Mouse (Mus musculus): ENCODE data around the gene Sapcd2. TPM values are rescaled to one million over a fixed set of nuclear protein-coding genes. Genes with fewer than 3 reads are reported as not detected.

The Sapcd2 gene
- polyA plus RNA-seq, 1 experiment from 2014 or later: 25.5 TPM

- Histone ChIP-seq H3K9me3 (no peaks in the 10 kb centered on the region), H3K27me3 (no peaks in the 10 kb centered on the region), H3K4me2 (replicated peaks) (peak overlapping the region; percentile 91), H3K27ac (no peak overlapping the region), H3K36me3 (peaks cover 35% of the 10 kb centered on the region), H3K9ac (replicated peaks) (peak overlapping the region; percentile 60), H3K4me1 (replicated peaks) (peaks cover 24% of the 10 kb centered on the region), H3K4me3 (replicated peaks) (peak overlapping the region; percentile 55)
- ATAC-seq: peak; percentile 38; the same call in 1 of the 2 replicates
- WGBS: 38% methylated on average over 18 of the region's 18 CpGs
Observed at GRCm38 (mm10) chr2:25355419-25356066, 16.6 kb upstream of the Sapcd2 start.

DNA sequence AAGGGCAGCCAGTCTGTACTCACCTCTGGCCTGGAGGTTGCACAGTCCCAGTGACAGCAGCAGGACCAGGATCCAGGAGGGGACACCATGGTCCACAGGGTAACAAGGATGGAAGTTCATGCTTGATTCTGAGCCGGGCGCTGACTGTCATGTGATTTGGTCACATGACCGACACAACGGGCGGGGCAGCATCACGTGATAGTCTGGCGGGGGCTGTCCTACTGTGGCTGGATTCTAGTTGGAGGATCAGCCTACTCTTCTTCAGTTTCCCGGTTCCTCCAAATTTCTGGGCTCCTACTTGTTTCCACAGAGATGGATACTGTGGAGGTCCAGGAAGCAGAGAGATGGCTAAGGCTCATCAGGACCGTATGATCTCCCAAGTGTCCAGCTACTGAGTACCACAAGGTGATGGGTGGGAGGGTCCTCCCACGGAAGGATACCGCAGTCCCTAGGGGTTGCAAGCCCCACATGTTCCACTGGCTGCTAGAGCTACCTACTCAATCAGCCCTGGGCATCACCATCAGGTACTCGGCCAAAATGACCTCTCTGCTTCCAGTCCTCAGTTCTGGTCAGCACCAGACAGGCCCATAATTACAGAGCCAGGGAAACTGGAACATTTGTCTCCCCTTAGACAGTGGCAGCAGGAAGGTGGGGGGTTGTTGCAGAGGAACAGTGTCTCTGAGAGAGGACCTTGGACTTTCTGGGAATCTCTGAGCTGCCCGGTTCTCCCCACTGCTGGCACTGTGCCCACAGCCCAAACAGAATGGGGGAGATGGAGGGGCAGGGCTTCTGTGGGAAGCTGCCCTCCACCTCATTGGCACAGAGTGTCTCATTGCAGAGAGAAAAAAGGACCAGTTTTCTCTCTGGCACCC, 15.7 kb upstream of the Sapcd2 start, which contains the start of gene Dpp7:
TSS of gene Dpp7 (minus strand) at position 152 of the 872 bp plus-strand sequence.
- peak within 1 kb of the TSS; percentile 55 for H3K4me3 ChIP-seq (replicated peaks)
- H3K27me3 ChIP-seq: no peaks in the 10 kb centered on the region
- H3K9ac ChIP-seq (replicated peaks): peak within 1 kb of the TSS; percentile 60
- peak within 1 kb of the TSS; percentile 91 for H3K4me2 ChIP-seq (replicated peaks)
- H3K9me3 ChIP-seq: no peaks in the 10 kb centered on the region
- H3K4me1 ChIP-seq (replicated peaks): peaks cover 24% of the 10 kb centered on the region
- peaks cover 26% of the 10 kb centered on the region for H3K36me3 ChIP-seq
- peak; percentile 87 for ATAC-seq
- 3% methylated on average over 13 of the region's 13 CpGs for WGBS
- H3K27ac ChIP-seq: no peak within 1 kb of the TSS

DNA sequence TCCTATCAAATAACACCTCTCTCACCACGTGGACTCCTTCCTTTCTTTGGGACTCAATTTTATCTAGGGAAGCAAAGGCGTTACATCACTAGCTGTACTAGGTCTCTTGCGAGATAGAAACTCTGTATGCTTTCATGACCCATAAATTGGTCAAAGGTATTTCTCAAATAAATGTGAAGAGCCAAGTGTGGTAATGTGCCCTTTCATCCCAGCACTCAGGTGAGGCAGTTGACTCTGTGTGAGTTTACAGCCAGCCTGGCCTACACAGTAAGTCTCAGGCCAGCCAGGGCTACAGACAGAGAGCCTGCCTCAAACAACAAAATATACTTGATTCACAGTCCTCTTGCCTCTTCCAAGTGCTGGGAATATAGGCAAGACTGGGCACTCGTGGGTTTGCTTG, 12.3 kb upstream of the Sapcd2 start:
- H3K27me3 ChIP-seq: peaks cover 19% of the 10 kb centered on the region
- H3K36me3 ChIP-seq: no peaks in the 10 kb centered on the region
- H3K4me1 ChIP-seq (replicated peaks): peaks cover 26% of the 10 kb centered on the region
- H3K27ac ChIP-seq: no peak overlapping the region
- no peak overlapping the region for H3K4me3 ChIP-seq (replicated peaks)
- H3K9ac ChIP-seq (replicated peaks): no peak overlapping the region
- no peak for ATAC-seq
- H3K9me3 ChIP-seq: no peaks in the 10 kb centered on the region
- 75% methylated on average over 4 of the region's 4 CpGs for WGBS
- H3K4me2 ChIP-seq (replicated peaks): no peak overlapping the region

- Histone ChIP-seq H3K4me3 (replicated peaks) (no peak overlapping the region), H3K36me3 (no peaks in the 10 kb centered on the region), H3K27ac (no peak overlapping the region), H3K4me1 (replicated peaks) (peaks cover 11% of the 10 kb centered on the region), H3K4me2 (replicated peaks) (no peak overlapping the region), H3K9me3 (no peaks in the 10 kb centered on the region), H3K9ac (replicated peaks) (no peak overlapping the region; the same call in 1 of the 2 replicates), H3K27me3 (peaks cover 48% of the 10 kb centered on the region)
- ATAC-seq: no peak
- WGBS: 65% methylated on average over 13 of the region's 13 CpGs
Observed at GRCm38 (mm10) chr2:25363478-25364178, 8.5 kb upstream of the Sapcd2 start.

DNA sequence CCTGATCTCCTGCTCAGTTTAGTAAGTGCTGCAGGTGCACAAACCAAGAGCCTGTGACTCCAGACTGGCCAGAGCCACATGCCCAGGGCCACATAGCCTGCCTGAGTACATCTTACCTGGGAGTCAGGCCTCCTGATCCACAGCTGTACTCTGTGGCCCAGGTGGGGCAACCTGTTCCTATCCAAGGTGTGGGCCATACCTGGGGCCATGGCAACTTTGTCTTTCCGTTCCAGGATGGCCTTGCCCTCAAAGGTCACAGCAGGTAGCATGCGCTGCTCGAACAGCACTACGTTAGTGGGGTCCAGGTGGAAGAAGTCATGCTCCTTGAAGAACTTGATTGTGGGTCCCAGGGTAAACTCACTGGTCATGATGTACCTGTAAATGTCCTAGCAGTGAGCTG, 7.8 kb upstream of the Sapcd2 start:
- no peak for ATAC-seq
- Histone ChIP-seq H3K9me3 (no peaks in the 10 kb centered on the region), H3K4me3 (replicated peaks) (no peak overlapping the region), H3K4me1 (replicated peaks) (peaks cover 11% of the 10 kb centered on the region), H3K27ac (no peak overlapping the region), H3K9ac (replicated peaks) (no peak overlapping the region), H3K36me3 (no peaks in the 10 kb centered on the region), H3K27me3 (peaks cover 52% of the 10 kb centered on the region), H3K4me2 (replicated peaks) (no peak overlapping the region; the same call in 1 of the 2 replicates)
- 84% methylated on average over 4 of the region's 4 CpGs for WGBS

GRCm38 (mm10) chr2:25364761-25365090, 7.4 kb upstream of the Sapcd2 start:
- H3K27ac ChIP-seq: no peak overlapping the region
- peak overlapping the region; percentile 54 for H3K4me3 ChIP-seq (replicated peaks)
- no peaks in the 10 kb centered on the region for H3K36me3 ChIP-seq
- 32% methylated on average over 9 of the region's 9 CpGs for WGBS
- peak overlapping the region; percentile 96 for H3K4me2 ChIP-seq (replicated peaks)
- peaks cover 11% of the 10 kb centered on the region for H3K4me1 ChIP-seq (replicated peaks)
- ATAC-seq: peak; percentile 45
- H3K9ac ChIP-seq (replicated peaks): peak overlapping the region; percentile 67; the same call in 1 of the 2 replicates
- no peaks in the 10 kb centered on the region for H3K9me3 ChIP-seq
- peaks cover 52% of the 10 kb centered on the region for H3K27me3 ChIP-seq

DNA sequence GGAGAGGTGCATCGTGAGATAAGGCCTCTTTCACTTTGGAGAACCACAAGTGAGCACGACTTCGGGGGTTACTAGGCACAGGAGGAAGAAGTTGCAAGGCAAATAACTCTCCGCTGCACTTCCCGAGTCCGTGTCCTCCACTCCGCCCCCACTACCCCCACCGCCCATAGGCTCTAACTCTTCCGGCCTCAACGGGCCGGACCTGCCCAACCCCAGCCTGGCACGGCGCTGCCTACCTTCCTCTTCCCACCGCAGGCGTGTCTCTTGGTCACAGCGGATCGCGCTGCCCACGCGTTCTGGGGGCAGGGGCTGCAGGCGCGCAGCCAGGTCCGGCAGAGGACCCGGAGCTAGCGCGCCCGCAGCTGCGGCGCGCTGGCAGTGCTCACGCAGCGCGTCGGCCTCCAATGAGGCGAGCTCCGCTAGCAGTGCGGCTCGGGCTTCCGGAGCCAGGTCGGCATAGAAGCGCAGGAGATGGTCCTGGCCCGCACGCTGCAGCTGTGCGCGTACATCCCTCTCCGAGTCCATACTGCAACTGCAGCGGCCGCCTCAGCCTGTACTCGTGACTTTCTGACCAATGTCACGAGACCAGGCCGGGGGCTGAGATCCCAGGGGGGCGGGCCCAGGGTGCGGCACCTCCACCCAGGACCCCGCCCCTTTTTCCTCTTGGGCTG, 6.9 kb upstream of the Sapcd2 start, which contains the start of gene Uap1l1:
TSS of gene Uap1l1 (minus strand) at position 592 of the 671 bp plus-strand sequence.
- H3K9me3 ChIP-seq: no peaks in the 10 kb centered on the region
- H3K36me3 ChIP-seq: no peaks in the 10 kb centered on the region
- peak within 1 kb of the TSS; percentile 25; the same call in 1 of the 2 replicates for H3K27ac ChIP-seq
- peak; percentile 87 for ATAC-seq
- H3K9ac ChIP-seq (replicated peaks): peak within 1 kb of the TSS; percentile 67
- peak within 1 kb of the TSS; percentile 54 for H3K4me3 ChIP-seq (replicated peaks)
- peaks cover 11% of the 10 kb centered on the region for H3K4me1 ChIP-seq (replicated peaks)
- H3K27me3 ChIP-seq: peaks cover 52% of the 10 kb centered on the region
- H3K4me2 ChIP-seq (replicated peaks): peak within 1 kb of the TSS; percentile 96
- WGBS: under 1% methylated on average over 54 of the region's 54 CpGs

DNA sequence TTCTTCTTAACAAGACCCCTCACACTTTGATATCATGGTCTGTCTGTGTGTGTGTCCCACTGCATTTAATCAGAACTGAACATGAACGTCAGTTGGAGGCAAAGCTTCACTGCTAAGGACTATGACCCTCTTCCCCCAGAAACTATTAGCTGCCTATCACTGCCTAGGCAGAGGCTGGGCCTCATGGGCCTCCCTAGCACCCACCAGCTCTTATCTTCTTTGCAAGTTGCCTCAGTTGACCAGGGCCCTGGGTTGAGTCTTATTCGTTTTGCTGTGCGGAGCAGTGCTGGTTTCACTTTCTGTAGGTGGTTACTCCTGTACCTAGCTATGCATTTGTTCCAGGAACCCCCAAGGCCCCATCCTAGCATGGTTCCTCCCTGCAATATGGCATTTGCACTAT, 2.1 kb upstream of the Sapcd2 start:
- no peak overlapping the region for H3K4me3 ChIP-seq (replicated peaks)
- WGBS: 89% methylated on average over 3 of the region's 3 CpGs
- ATAC-seq: no peak

DNA sequence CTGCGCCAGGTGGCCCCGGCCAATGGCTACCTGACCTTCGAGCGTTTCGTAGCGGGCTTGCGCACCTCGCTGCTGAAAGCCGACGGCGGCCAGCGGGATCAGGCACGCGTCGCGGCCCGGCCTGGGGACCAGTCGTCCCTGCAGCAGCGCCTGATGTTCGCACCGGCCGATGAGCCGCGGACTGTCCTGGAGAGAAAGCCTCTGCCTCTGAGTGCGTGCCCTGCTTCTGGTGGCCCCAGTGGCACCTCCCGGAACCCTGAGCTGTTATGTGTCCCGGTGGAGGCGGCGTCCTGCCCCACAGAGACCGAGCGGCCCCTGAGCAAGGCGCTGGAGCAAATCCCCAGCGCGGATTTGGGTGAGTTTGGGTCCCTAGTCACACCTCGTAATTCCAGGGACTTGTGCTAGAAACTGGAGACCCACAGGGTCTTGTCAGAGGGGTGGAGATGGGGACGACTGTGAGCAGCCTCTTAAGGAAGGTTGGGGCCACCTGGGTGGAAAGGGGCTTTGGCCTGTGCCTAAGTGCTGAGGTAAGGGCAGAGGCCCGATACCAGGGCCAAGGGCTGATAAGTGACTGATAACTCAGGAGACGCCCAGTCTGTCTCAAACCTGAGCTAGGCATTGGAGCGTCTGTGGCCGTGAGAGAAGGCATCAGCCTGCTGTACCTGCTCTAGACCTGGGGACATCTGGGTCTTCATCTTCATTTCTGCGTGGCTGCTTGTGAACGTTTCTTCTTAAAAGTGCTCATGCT, 697 bp downstream of the Sapcd2 start:
- H3K4me1 ChIP-seq (replicated peaks): peaks cover 28% of the 10 kb centered on the region
- 2% methylated on average over 42 of the region's 42 CpGs for WGBS
- peaks cover 23% of the 10 kb centered on the region for H3K27me3 ChIP-seq
- H3K4me3 ChIP-seq (replicated peaks): peak overlapping the region; percentile 70
- peak; percentile 24 for ATAC-seq
- peaks cover 19% of the 10 kb centered on the region; the same call in 1 of the 2 replicates for H3K36me3 ChIP-seq
- peak overlapping the region; percentile 74 for H3K9ac ChIP-seq (replicated peaks)
- peak overlapping the region; percentile 98 for H3K4me2 ChIP-seq (replicated peaks)
- no peaks in the 10 kb centered on the region for H3K9me3 ChIP-seq
- H3K27ac ChIP-seq: no peak overlapping the region

More for the DNA sequence above, 2.1 kb upstream of the Sapcd2 start:
- H3K36me3 ChIP-seq: 0 out of 2 replicates have a peak, but pooled peaks cover under 1% of the 10 kb centered on the region
- peaks cover 34% of the 10 kb centered on the region for H3K4me1 ChIP-seq (replicated peaks)
- peaks cover 45% of the 10 kb centered on the region for H3K27me3 ChIP-seq
- H3K4me2 ChIP-seq (replicated peaks): no peak overlapping the region
- no peak overlapping the region for H3K9ac ChIP-seq (replicated peaks)
- H3K9me3 ChIP-seq: no peaks in the 10 kb centered on the region
- no peak overlapping the region for H3K27ac ChIP-seq

GRCm38 (mm10) chr2:25373431-25373830, 1.3 kb downstream of the Sapcd2 start:
- Histone ChIP-seq H3K9ac (replicated peaks) (peak overlapping the region; percentile 74), H3K4me3 (replicated peaks) (peak overlapping the region; percentile 70), H3K27me3 (peaks cover 18% of the 10 kb centered on the region), H3K36me3 (peaks cover 25% of the 10 kb centered on the region; the same call in 1 of the 2 replicates), H3K4me2 (replicated peaks) (peak overlapping the region; percentile 98), H3K9me3 (no peaks in the 10 kb centered on the region), H3K4me1 (replicated peaks) (peaks cover 28% of the 10 kb centered on the region), H3K27ac (no peak overlapping the region)
- ATAC-seq: no peak
- WGBS: 12% methylated on average over 1 of the region's 2 CpGs

DNA sequence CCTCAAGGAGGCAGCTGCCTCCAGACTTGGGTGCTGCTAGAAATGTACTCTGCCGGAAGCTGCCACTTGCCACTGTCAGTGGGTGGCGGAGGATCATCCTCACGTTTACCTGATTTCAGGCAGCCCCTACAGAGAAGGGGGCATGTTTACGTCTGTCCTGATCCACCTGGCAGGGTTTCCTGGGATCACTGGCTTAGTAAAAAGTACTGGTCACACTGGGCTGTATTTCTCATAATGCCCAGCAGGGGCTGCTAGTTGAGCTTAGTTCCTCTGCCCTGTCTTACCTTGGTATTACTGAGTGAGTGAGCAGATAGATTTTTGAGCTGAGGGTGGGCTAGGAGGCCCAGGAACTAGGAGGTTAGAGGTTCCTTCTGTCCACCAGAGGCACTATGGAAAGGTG, 4.5 kb downstream of the Sapcd2 start:
- WGBS: 59% methylated on average over 4 of the region's 4 CpGs
- Histone ChIP-seq H3K4me1 (replicated peaks) (peaks cover 27% of the 10 kb centered on the region), H3K27me3 (peaks cover 11% of the 10 kb centered on the region; the same call in 1 of the 2 replicates), H3K9me3 (no peaks in the 10 kb centered on the region), H3K4me3 (replicated peaks) (no peak overlapping the region), H3K36me3 (peaks cover 26% of the 10 kb centered on the region; the same call in 1 of the 2 replicates), H3K9ac (replicated peaks) (no peak overlapping the region), H3K4me2 (replicated peaks) (no peak overlapping the region), H3K27ac (no peak overlapping the region)
- ATAC-seq: no peak

Measured in midbrain, embryonic 13.5 days (tissue).